Mouse (Mus musculus) c-Kit-positive CD71-positive TER-119-positive erythroid progenitor cells, embryonic 14.5 days (primary cell): Measurements from ENCODE around the gene 1700113H08Rik.

Experiments
- DNase-seq: peaks from one replicate; pipeline ENCODE4 v3.0.0-alpha.2; 2013; ENCODE audit warnings: low spot score

Gene 1700113H08Rik

DNA sequence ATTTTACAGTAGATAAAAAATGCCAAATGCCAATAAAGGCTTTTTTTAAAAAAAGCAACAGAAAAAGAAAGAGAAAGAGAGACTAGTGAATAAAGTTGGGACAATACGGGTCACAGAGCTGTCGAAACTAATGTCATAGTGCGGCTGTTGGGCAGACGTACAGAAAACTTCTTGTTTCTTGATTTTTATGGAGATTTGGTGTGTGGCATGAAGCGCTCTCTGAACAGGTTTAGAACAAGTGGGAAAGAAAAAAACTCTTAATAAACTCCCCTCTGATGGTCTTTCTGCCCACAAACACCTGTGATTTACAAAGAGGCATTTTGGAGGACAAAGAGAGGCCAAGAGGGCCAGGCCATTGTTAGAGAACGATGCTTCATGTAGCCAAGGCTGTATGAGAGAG, 1.6 kb downstream of the 1700113H08Rik start:
- DNase-seq = no peak

- no peak for DNase-seq
Observed at GRCm38 (mm10) chr10:87084236-87084635, 26.4 kb downstream of the 1700113H08Rik start.

DNA sequence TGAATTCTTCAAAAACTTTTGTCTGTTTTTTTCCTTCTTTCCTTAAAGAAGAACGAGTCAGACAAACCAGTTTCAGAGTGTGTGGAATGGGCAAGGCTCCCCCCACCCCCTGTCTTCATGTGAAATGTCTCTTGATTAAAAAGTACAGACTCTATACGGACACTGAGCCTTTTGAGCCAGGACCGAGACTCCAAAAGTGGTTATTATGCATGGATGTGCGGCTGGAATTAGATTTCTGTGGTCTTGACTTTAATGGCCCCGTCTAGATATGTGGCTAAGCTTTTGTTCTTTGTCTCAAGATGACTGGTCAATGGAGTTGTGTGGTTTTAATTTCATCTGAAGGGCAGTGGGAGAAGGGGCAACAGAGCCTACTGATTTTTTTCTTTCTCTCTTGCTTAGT, 29.8 kb downstream of the 1700113H08Rik start:
- no peak for DNase-seq

- no peak for DNase-seq
Observed at GRCm38 (mm10) chr10:87094249-87094648, 36.4 kb downstream of the 1700113H08Rik start.

DNA sequence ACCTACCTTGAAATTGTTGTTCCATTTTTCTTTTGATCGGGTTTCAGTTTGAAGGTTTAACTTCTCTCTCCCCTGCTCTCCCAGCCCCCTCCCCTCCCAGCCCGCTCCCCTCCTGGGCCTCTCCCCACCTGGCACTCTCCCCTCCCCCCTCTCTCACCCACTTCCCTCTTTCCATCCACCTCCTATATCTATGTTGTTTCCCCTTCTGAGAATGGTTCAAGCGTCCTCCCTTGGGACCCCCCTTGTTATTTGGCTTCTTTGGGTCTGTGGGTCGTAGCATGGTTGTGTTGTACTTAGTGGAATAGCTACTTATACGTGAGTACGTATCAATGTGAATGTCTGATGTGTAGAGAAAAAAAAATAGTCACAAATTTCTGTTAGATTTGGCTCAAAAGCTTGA, 40.9 kb downstream of the 1700113H08Rik start:
- DNase-seq = no peak

DNA sequence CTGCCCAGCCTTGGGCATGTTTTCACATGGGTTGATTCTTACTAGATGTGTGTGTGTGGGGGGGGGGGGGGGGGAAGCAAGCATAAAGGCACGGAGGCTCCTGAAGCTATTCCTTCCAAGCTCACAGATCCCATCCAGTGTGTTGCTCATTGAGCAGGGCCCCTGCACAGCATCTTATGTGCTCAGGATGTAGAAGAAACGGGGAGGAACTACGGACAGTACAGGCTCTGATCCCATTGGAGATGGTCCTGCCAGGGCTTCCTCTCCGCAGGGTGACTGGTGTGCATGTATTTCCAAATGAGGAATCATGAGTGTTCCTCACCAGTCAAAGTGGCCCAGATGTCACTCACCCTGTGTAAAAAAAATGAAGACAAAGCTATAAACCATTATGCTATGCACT, 42.8 kb downstream of the 1700113H08Rik start:
- no peak for DNase-seq

DNA sequence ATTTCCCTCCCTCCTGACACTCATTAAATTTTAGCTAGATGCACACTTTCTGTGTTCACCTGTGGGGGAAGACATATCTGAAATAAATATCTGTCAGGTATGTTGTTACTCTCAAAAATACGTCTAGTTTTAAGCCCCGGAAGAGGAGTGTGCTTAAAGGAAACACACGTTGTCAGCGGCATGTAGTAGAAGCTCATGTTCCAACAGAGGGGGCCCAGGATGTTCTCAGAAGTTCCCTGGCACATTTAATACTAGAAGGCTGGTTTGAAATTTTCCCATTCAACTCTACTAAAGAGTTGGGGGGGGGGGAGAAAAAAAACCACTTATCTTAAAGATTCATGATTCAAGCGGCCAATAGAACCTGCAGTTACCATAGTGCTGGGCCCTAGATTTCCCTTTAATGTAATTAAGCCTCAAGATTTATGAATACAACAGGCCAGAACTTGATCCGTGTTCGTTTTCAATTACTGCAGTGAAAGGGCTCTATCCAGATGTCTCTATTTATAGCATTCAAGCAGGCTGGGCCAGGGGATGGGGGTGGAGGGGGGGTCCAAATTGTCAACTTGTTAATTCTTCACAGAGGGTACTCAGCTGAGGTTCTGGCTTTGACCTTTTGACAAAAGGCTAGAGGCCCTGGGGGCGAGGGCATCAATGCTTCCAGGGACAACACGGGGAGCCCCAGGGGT, 43.6 kb downstream of the 1700113H08Rik start:
- DNase-seq = no peak

DNA sequence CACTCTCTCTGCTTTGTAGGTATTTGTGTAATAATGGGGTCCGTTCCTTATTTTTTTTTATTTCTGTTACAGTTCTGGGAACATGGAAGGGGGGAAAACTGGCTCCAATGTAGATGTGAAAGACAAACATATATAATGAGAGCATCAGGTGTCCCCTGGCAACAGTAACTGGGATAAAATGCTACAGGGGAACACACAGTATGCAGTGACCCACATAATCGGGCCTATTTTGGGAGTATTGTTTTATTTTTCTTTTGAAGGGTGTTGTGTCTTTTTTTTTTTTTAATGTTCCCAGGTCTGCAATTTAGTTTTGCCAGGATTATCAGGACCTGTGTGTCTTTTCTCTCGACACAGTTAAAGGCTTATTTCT, 44.1 kb downstream of the 1700113H08Rik start:
- DNase-seq = no peak

DNA sequence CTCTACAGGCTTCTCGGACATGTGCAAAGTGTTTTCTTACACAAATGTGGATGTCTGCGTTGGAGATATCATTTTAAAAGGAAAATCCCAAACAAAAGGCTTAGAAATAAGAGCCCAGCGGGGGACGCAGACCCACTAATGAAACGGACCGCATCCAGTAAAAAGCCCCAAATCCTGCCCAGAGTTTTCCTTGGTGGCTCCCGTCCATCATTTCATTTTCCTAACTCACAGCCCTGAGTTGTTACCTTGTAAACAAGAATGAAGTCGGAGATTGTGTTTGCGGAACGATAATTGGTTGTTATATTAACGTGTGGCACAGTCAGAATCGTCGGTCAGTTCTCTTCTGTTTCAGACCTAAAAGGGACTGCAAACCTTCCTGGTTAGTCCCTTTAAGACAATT, 44.6 kb downstream of the 1700113H08Rik start:
- DNase-seq = no peak

DNA sequence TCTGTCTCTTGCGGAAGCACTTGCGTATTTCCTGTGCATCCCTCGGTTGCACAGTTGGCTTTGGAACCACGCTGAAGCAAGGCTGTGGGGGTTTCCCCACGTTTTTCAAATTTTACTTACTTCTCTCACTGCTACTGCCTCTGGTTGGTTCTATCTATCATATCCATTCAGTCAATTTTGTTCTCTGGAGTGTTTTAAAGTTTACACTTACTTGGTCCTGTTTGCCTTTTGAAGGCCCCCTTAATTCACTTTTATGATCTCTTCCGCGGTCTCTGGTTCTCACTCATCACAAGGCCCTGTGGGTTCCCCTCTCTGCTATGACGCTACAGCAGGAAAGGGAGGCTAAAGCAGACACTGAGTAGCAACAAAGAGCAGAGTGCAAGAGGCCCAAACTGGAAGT, 45.4 kb downstream of the 1700113H08Rik start:
- no peak for DNase-seq

GRCm38 (mm10) chr10:87107565-87108297, 49.9 kb downstream of the 1700113H08Rik start:
- DNase-seq = no peak

GRCm38 (mm10) chr10:87108333-87108732, 50.5 kb downstream of the 1700113H08Rik start:
- no peak for DNase-seq

DNA sequence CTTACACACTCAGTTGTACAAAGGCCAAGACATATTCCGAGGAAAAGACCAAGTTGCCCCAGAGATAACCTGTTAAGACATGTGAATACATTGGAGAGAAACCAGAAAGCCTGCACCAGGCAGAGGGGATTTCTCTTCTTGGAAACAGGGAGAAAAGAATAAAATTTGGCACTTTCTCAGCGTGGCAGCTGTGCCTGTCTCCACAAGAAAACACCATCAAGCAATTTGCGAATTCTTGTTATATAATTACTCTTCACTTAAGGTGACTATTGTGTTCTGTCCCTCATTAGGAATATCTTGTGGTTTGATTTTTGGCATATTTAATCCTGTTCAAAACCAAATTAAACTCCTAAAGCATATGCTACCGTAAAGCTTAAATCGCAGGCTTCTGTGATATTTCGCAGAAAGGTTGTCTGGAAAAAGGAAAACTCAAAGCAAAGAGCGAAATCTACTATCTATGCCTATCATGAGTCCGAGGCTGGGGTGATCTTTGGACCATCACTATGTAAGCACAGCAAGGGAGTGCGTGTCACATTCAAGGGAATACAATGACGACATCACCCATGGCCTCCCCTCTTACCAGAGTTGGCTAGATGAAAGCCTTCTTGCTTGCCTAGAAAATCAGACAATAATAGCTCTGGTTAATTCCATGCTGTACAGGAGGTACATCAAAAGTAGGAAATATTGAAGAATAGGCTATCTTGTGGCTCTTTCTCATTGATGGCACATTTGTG, 51.4 kb downstream of the 1700113H08Rik start:
- DNase-seq = no peak

- DNase-seq = no peak
Observed at GRCm38 (mm10) chr10:87110909-87111308, 53.1 kb downstream of the 1700113H08Rik start.

DNA sequence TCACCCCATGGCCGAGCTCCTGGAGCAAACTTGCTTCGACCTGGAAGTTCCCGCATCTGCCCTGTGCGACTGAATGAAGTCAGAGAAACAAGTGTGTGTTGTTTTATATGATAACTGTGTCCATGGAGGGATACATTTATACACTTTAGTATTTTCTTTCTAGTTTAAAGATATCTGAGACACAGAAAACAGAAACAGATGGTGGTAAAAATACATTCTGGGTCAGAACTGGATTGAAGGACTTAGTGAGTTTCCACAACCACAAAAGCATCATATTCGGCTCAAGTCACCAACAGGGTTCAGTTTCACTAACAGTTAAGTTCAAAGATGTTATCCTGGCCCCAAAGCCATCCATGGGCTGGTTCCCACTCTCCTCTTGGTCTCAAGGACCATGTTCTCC, 67.2 kb downstream of the 1700113H08Rik start:
- DNase-seq = no peak

GRCm38 (mm10) chr10:87126186-87126824, 68.5 kb downstream of the 1700113H08Rik start:
- peak; percentile 9 for DNase-seq

GRCm38 (mm10) chr10:87151050-87151449, 93.2 kb downstream of the 1700113H08Rik start:
- no peak for DNase-seq

- no peak for DNase-seq
Observed at GRCm38 (mm10) chr10:87153731-87154505, 96.1 kb downstream of the 1700113H08Rik start.

DNA sequence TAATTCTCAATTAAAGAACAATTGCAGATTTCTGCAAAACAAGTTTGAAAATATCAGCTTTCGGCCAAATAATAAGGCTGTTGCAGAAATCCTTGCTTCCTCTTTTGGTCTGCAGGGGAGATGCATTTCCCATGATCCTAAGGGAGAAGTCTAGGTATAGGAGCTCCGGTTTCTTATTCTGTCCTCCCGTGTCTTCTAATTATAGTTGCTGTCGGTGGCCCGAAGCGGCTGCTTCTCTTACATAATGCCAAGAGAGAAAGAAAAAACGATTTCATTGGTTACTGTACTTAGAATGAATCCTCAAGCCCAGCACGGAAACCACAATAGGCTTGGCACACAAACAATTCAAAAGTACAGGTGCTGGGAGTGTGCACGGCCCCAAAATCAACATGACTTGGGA, 101.9 kb downstream of the 1700113H08Rik start:
- DNase-seq = no peak

DNA sequence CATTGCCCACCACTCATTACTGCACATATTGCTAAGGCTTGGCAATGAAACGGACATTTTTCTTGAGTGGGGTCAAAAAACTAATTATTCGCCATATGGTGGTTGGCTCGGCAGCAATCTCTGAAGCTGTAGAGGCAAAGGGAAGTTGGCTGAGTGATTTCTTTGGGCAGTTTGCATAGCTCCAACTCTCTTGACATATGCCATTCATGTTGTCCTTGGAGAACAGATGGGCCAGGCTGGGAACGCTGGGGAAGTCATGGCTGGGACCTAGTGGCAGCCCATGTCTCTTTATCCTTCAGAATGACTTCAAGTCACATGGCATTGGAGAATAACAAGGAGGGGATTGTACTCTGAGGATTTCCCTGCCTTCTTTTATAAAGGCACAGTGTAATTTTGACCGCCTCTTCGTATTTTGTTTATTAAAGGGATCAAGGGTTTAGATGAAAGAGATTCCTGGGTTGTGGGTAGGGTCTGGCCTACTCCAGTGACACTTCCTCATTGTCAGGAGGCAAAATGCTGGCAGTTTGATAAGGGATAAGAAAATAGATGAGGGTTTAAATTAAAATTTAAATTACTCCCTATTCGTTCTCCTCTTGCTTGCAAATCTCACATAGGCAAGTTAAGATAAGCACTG, 138.4 kb downstream of the 1700113H08Rik start:
- DNase-seq = no peak

GRCm38 (mm10) chr10:87198720-87199119, 140.9 kb downstream of the 1700113H08Rik start:
- DNase-seq = no peak
